Mouse (Mus musculus): ENCODE results near the gene Qrfpr.

Qrfpr gene

DNA sequence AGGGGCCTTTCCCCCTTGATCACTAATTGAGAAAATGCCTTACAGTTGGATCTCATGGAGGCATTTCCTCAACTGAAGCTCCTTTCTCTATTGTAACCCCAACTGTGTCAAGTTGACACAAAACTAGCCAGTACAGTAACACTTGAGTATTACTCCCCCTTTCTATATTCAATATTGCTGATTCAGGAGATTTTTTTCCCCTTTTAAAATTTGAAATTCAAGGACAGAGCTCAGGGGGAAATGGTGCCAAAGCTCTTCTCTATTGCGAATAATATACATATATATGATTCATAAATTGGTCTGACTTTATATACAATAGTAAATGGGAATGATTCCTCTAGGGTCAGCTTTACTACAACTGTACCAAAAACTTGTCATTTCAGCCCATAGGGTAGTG, 71.6 kb downstream of the Qrfpr start:
- no peak for DNase-seq

DNA sequence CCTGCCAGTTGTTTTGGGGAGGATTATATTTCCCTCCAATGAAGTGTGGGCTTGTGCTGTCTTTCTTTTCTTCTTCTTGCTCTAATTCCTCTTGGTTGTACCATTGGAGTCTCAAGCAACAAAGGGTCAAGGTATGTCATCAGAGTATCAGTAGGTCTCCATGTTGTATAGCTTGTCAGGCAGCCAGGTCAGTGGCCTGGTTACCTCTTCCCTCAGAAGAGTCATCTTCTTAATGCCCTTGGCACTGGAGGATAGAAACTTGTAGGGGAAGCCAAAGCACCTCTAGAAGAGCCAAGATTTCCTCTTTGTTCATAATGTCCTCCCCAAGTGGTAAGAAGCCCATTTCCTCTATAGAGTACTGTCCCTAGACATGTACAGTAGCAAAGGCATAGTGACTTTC, 83.1 kb downstream of the Qrfpr start:
- DNase-seq, result no peak

DNA sequence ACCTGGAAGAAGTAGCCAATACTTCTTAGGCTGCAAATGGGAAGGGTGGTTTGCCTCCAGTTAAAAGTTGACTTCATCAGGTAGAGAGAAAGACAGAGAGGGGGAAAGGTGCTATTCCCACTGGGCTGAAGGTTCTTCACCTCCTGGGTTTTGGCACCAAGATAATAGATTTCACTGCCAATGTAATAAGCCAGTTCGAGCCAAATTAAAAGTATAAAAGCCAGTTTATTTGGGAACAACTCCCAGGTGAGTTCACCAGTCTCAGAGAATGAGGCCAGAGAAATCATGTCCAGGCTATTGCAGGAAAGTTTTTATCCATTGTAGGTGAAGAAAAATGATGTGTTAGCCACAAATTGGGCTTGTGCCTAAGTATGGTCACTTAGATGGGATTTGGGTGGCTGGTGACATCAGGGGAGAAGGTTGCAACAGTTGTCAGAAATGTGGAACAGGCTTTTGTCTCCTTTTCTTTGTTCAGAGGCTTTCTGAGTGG, 83.9 kb downstream of the Qrfpr start:
- no peak for DNase-seq

DNA sequence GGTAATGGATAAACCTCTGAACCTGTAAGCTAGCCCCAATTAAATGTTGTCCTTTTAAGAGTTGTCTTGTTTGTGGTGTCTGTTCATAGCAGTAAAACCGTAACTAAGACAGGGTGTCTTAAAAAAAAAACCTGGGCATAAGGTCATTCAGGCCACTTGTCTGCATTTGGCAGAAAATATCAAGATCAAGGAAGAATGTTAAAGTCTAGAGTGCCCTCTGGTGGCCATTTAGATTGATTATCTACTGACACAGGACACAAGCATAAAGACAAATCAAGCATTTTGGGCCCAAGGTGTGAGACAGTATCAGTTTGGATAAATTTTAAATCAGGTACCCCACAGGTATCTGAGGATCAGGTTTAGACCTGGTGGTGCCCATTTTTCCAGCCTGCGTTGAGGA, 84.6 kb downstream of the Qrfpr start:
- no peak for DNase-seq

DNA sequence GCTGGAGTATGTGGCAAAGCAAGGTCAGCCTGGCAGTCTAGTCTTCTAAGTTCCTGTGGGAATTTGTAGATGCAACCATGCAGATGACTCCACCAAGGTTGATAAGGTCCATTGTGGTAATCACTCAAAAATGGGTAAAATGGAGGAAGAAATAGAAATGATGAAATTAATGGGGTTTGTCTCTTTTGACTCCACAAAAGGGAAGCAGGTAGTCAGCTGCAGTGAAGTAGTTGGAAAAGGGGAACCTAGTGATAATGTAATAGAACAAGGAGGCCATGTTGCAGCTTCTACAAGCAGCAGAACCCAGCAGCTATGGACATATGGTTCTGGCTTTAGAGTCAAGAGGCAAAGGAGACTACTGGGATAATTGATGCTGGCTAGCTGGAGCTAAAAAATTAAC, 86.0 kb downstream of the Qrfpr start:
- DNase-seq, result no peak

Data from kidney, adult 18-20 months (tissue).